Mouse (Mus musculus) bone marrow macrophage, adult 2 months (primary cell): ENCODE data around the gene Lmnb2.

Experiments used
- CTCF ChIP-seq: IDR thresholded peaks from 2 replicates; pipeline ENCODE4 v1.5.1; 2012; ENCODE audit warnings: low read depth, mild to moderate bottlenecking, low read length, moderate library complexity
- POLR2A ChIP-seq: IDR thresholded peaks from 2 replicates; pipeline ENCODE4 v1.6.1; 2012; ENCODE audit warnings: mild to moderate bottlenecking, low read depth, low read length, borderline replicate concordance

DNA sequence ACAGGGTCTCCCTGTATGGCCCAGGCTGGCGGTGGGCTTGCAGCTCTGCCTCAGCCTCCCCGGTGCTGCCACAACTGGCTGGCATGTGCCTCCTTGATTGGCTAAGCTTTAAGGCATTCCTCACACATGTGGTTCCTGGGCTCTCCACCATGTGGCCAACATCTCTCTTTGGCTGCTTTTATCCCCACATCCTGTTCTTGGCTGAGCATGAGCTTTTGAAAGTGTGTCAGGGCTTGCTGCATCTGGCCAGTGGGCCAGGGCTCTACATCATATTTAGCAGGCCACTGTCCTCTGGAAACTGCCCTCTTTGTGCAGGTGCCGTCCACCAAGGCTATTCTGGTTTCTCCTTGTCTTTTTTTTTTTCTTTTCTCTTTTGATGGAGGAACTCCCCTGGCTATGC lies 61.8 kb downstream of the Lmnb2 start:
- TF ChIP-seq CTCF: no peak
- TF ChIP-seq POLR2A: no peak
